Mouse (Mus musculus) stomach, embryonic 14.5 days (tissue): ENCODE measurements around the gene Spryd3. TPM values are rescaled to one million over a fixed set of nuclear protein-coding genes. Genes with fewer than 3 reads are reported as not detected.

Experiments
- ATAC-seq: fragments of 200-750 bp; cut with Nextera tagmentation; 2 replicates; pipeline ENCODE4 v1.8.0; 2017; ENCODE audit warnings: low read depth, moderate TSS enrichment; ENCODE audit not compliant: insufficient number of reproducible peaks, insufficient read depth, low FRiP score
- H3K27ac ChIP-seq: fragments of 300-500 bp; sonication (generic); 2 replicates; pipeline ENCODE4 v1.5.1; 2014; ENCODE audit warnings: mild to moderate bottlenecking, low read length, moderate library complexity, mixed read lengths
- H3K27me3 ChIP-seq: fragments of 300-500 bp; sonication (generic); 2 replicates; pipeline ENCODE4 v1.6.1; 2014; ENCODE audit warnings: low read length, control low read depth, mixed read lengths; ENCODE audit not compliant: control insufficient read depth, insufficient read depth
- H3K36me3 ChIP-seq: fragments of 300-500 bp; sonication (generic); 2 replicates; pipeline ENCODE4 v1.6.1; 2014; ENCODE audit warnings: mild to moderate bottlenecking, control low read depth, low read length, moderate library complexity, mixed read lengths; ENCODE audit not compliant: control insufficient read depth, insufficient read depth
- H3K4me1 ChIP-seq: fragments of 300-500 bp; sonication (generic); 2 replicates; pipeline ENCODE4 v1.6.1; 2014; ENCODE audit warnings: low read length, control low read depth, mixed read lengths; ENCODE audit not compliant: control insufficient read depth, insufficient read depth
- H3K4me2 ChIP-seq: fragments of 300-500 bp; sonication (generic); replicated peaks from 2 replicates; pipeline ENCODE4 v1.6.1; 2014; ENCODE audit warnings: low read depth, low read length, control low read depth
- H3K4me3 ChIP-seq: fragments of 300-500 bp; sonication (generic); 2 replicates; pipeline ENCODE4 v1.5.1; 2014; ENCODE audit warnings: low read depth, low read length, control low read depth
- H3K9ac ChIP-seq: fragments of 300-500 bp; sonication (generic); replicated peaks from 2 replicates; pipeline ENCODE4 v1.6.1; 2014; ENCODE audit warnings: low read depth, mild to moderate bottlenecking, control low read depth, low read length, moderate library complexity, mixed read lengths
- H3K9me3 ChIP-seq: fragments of 300-500 bp; sonication (generic); 2 replicates; pipeline ENCODE4 v1.6.1; 2016; ENCODE audit warnings: low read depth, low read length, control low read depth; ENCODE audit not compliant: control insufficient read depth
- WGBS: fragments of 180-500 bp; shearing (Covaris S2); extraction: QIAGEN DNeasy Blood & Tissue Kit; methylation state at CpG from one replicate; pipeline ENCODE4 v1.1.7; 2014; 5-methylcytosine and 5-hydroxymethylcytosine counted together
- polyA plus RNA-seq: library from polyadenylated mRNA; unstranded; fragments of >200 nt; fragmentation: Nextera tagmentation; extraction: Ambion mirVana; gene quantifications from 2 replicates; pipeline ENCODE4 v1.2.1, GENCODE M21; 2014

Gene Spryd3
- polyA plus RNA-seq, 1 experiment from 2014 or later: 15.2 TPM

GRCm38 (mm10) chr15:102106754-102107456, 29.1 kb downstream of the Spryd3 start:
- H3K27ac ChIP-seq: no peak overlapping the region
- H3K4me3 ChIP-seq: 0 out of 2 replicates have a peak overlapping the region, but pooled peaks have one; percentile 1
- no peaks in the 10 kb centered on the region for H3K9me3 ChIP-seq
- H3K36me3 ChIP-seq: peaks cover 51% of the 10 kb centered on the region
- ATAC-seq: no peak
- WGBS: 25% methylated on average over 38 of the region's 38 CpGs
- H3K9ac ChIP-seq: no peak overlapping the region
- no peaks in the 10 kb centered on the region for H3K27me3 ChIP-seq
- peaks cover 55% of the 10 kb centered on the region for H3K4me1 ChIP-seq
- H3K4me2 ChIP-seq: peak overlapping the region; percentile 25

GRCm38 (mm10) chr15:102105764-102106730, 30.0 kb downstream of the Spryd3 start:
- Histone ChIP-seq H3K4me3 (no peak overlapping the region), H3K9ac (no peak overlapping the region), H3K36me3 (peaks cover 42% of the 10 kb centered on the region), H3K4me2 (peak overlapping the region; percentile 25; the same call in 1 of the 2 replicates), H3K27ac (no peak overlapping the region), H3K27me3 (no peaks in the 10 kb centered on the region), H3K4me1 (peaks cover 60% of the 10 kb centered on the region), H3K9me3 (no peaks in the 10 kb centered on the region)
- WGBS: 33% methylated on average over 18 of the region's 18 CpGs
- ATAC-seq: no peak

GRCm38 (mm10) chr15:102105360-102105759, 30.7 kb downstream of the Spryd3 start:
- WGBS: 54% methylated on average over 5 of the region's 5 CpGs
- H3K27me3 ChIP-seq: no peaks in the 10 kb centered on the region
- H3K4me2 ChIP-seq: no peak overlapping the region
- H3K36me3 ChIP-seq: peaks cover 35% of the 10 kb centered on the region
- H3K4me1 ChIP-seq: peaks cover 60% of the 10 kb centered on the region
- H3K9ac ChIP-seq: no peak overlapping the region
- ATAC-seq: no peak
- H3K4me3 ChIP-seq: no peak overlapping the region
- H3K27ac ChIP-seq: no peak overlapping the region
- no peaks in the 10 kb centered on the region for H3K9me3 ChIP-seq

GRCm38 (mm10) chr15:102103947-102104555, 32.0 kb downstream of the Spryd3 start:
- Histone ChIP-seq H3K9ac (peak overlapping the region; percentile 58; the same call in 1 of the 2 replicates), H3K4me1 (peaks cover 70% of the 10 kb centered on the region), H3K9me3 (no peaks in the 10 kb centered on the region), H3K27ac (peak overlapping the region; percentile 99), H3K27me3 (no peaks in the 10 kb centered on the region), H3K4me3 (peak overlapping the region; percentile 61), H3K36me3 (peaks cover 26% of the 10 kb centered on the region; the same call in 1 of the 2 replicates), H3K4me2 (peak overlapping the region; percentile 84)
- 21% methylated on average over 12 of the region's 12 CpGs for WGBS
- ATAC-seq: no peak

- H3K36me3 ChIP-seq: peaks cover 21% of the 10 kb centered on the region; the same call in 1 of the 2 replicates
- peak overlapping the region; percentile 58; the same call in 1 of the 2 replicates for H3K9ac ChIP-seq
- H3K4me2 ChIP-seq: peak overlapping the region; percentile 84
- 9% methylated on average over 14 of the region's 14 CpGs for WGBS
- no peaks in the 10 kb centered on the region for H3K9me3 ChIP-seq
- peak overlapping the region; percentile 99 for H3K27ac ChIP-seq
- no peaks in the 10 kb centered on the region for H3K27me3 ChIP-seq
- no peak for ATAC-seq
- peaks cover 74% of the 10 kb centered on the region for H3K4me1 ChIP-seq
- H3K4me3 ChIP-seq: peak overlapping the region; percentile 61
These were observed 32.6 kb downstream of the Spryd3 start for GRCm38 (mm10) chr15:102103371-102103946.

- H3K27ac ChIP-seq: peak overlapping the region; percentile 99
- no peaks in the 10 kb centered on the region for H3K27me3 ChIP-seq
- H3K36me3 ChIP-seq: peaks cover 16% of the 10 kb centered on the region; the same call in 1 of the 2 replicates
- H3K4me3 ChIP-seq: peak overlapping the region; percentile 61
- WGBS: 13% methylated on average over 6 of the region's 6 CpGs
- peaks cover 78% of the 10 kb centered on the region for H3K4me1 ChIP-seq
- ATAC-seq: no peak
- no peaks in the 10 kb centered on the region for H3K9me3 ChIP-seq
- H3K4me2 ChIP-seq: peak overlapping the region; percentile 84
- H3K9ac ChIP-seq: peak overlapping the region; percentile 58; the same call in 1 of the 2 replicates
These were observed 33.4 kb downstream of the Spryd3 start for GRCm38 (mm10) chr15:102102548-102103121.

- Histone ChIP-seq H3K4me1 (peaks cover 75% of the 10 kb centered on the region), H3K9me3 (no peaks in the 10 kb centered on the region), H3K9ac (peak overlapping the region; percentile 58; the same call in 1 of the 2 replicates), H3K4me3 (peak overlapping the region; percentile 61), H3K27ac (peak overlapping the region; percentile 99), H3K4me2 (peak overlapping the region; percentile 84), H3K27me3 (no peaks in the 10 kb centered on the region), H3K36me3 (peaks cover 19% of the 10 kb centered on the region; the same call in 1 of the 2 replicates)
- 16% methylated on average over 11 of the region's 11 CpGs for WGBS
- peak; percentile 10; the same call in 1 of the 2 replicates for ATAC-seq
These were observed 34.1 kb downstream of the Spryd3 start for GRCm38 (mm10) chr15:102101672-102102541.
